Mouse (Mus musculus) intestine, embryonic 14.5 days (tissue): ENCODE results near the gene Cpm. TPM values are rescaled to one million over a fixed set of nuclear protein-coding genes. Genes with fewer than 3 reads are reported as not detected.

Experiments
- ATAC-seq: fragments of 200-750 bp; cut with Nextera tagmentation; replicated peaks from 2 replicates; pipeline ENCODE4 v1.8.0; 2017; ENCODE audit warnings: low read depth, moderate number of reproducible peaks, moderate TSS enrichment, moderate library complexity; ENCODE audit not compliant: low FRiP score, low TSS enrichment
- DNase-seq: peaks from one replicate; pipeline ENCODE4 v3.0.0-alpha.2; 2018; ENCODE audit warnings: low spot score
- H3K27ac ChIP-seq: fragments of 300-500 bp; sonication (generic); 2 replicates; pipeline ENCODE4 v1.5.1; 2014; ENCODE audit warnings: low read depth, mild to moderate bottlenecking, control low read depth
- H3K27me3 ChIP-seq: fragments of 300-500 bp; sonication (generic); replicated peaks from 2 replicates; pipeline ENCODE4 v1.6.1; 2014; ENCODE audit warnings: low read length, control low read depth; ENCODE audit not compliant: control insufficient read depth, insufficient read depth
- H3K36me3 ChIP-seq: fragments of 300-500 bp; sonication (generic); 2 replicates; pipeline ENCODE4 v1.6.1; 2014; ENCODE audit warnings: low read length, control low read depth; ENCODE audit not compliant: control insufficient read depth, insufficient read depth
- H3K4me1 ChIP-seq: fragments of 300-500 bp; sonication (generic); replicated peaks from 2 replicates; pipeline ENCODE4 v1.6.1; 2014; ENCODE audit warnings: low read length, control low read depth, mixed read lengths; ENCODE audit not compliant: control insufficient read depth, insufficient read depth
- H3K4me2 ChIP-seq: fragments of 300-500 bp; sonication (generic); 2 replicates; pipeline ENCODE4 v1.6.1; 2014; ENCODE audit warnings: low read length
- H3K4me3 ChIP-seq: fragments of 300-500 bp; sonication (generic); 2 replicates; pipeline ENCODE4 v1.5.1; 2014; ENCODE audit warnings: low read depth, low read length, control low read depth, mixed read lengths
- H3K9ac ChIP-seq: fragments of 300-500 bp; sonication (generic); 2 replicates; pipeline ENCODE4 v1.6.1; 2014; ENCODE audit warnings: mild to moderate bottlenecking, low read length
- H3K9me3 ChIP-seq: fragments of 300-500 bp; sonication (generic); 2 replicates; pipeline ENCODE4 v1.6.1; 2016; ENCODE audit warnings: low read length, control low read depth; ENCODE audit not compliant: control insufficient read depth
- WGBS: fragments of 180-500 bp; shearing (Covaris S2); extraction: QIAGEN DNeasy Blood & Tissue Kit; methylation state at CpG from one replicate; pipeline ENCODE4 v1.1.7; 2014; 5-methylcytosine and 5-hydroxymethylcytosine counted together
- polyA plus RNA-seq: library from polyadenylated mRNA; unstranded; fragments of >200 nt; fragmentation: Nextera tagmentation; extraction: Ambion mirVana; gene quantifications from 2 replicates; pipeline ENCODE4 v1.2.1, GENCODE M21; 2014

Cpm gene
- polyA plus RNA-seq, 1 experiment from 2014 or later, result 66.6 TPM

- Histone ChIP-seq H3K4me1 (no peaks in the 10 kb centered on the region), H3K27me3 (no peaks in the 10 kb centered on the region), H3K4me2 (no peak overlapping the region), H3K4me3 (no peak overlapping the region), H3K36me3 (no peaks in the 10 kb centered on the region), H3K27ac (no peak overlapping the region), H3K9me3 (no peaks in the 10 kb centered on the region), H3K9ac (no peak overlapping the region)
- DNase-seq, result no peak
- whole genome bisulfite sequencing, result 75% methylated on average over 14 of the region's 14 CpGs
- no peak for ATAC-seq
These were observed 25.3 kb upstream of the Cpm start for GRCm38 (mm10) chr10:117603834-117604623.

GRCm38 (mm10) chr10:117604624-117605282, 24.5 kb upstream of the Cpm start:
- Histone ChIP-seq H3K4me1 (no peaks in the 10 kb centered on the region), H3K27me3 (no peaks in the 10 kb centered on the region), H3K4me3 (no peak overlapping the region), H3K4me2 (no peak overlapping the region), H3K9ac (no peak overlapping the region), H3K9me3 (no peaks in the 10 kb centered on the region), H3K36me3 (no peaks in the 10 kb centered on the region), H3K27ac (no peak overlapping the region)
- ATAC-seq (no peak), DNase-seq (no peak)
- WGBS, result 86% methylated on average over 8 of the region's 8 CpGs

- 87% methylated on average over 15 of the region's 15 CpGs for WGBS
- no peaks in the 10 kb centered on the region for H3K4me1 ChIP-seq
- no peak overlapping the region for H3K4me3 ChIP-seq
These were observed 23.7 kb upstream of the Cpm start for GRCm38 (mm10) chr10:117605283-117606243.

DNA sequence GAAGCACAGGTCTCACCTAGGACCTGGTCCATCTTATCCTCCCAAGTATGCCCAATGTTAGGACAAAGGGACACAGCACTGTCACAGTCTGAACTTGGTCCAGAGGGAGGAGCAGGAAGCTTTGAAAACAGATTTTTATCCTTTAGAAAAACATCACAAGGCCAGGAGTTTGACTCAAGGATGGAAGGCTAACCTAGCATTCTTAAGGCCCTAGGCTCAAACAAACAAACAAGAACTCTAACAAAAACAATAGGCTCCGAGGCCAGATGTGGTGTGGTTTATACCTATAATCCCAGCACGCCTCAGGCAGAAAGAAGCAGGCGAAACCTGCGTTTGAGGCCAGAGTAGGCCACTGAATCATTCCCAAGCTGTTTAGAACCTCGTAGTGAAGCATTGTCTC, 22.9 kb upstream of the Cpm start:
- no peak overlapping the region for H3K27ac ChIP-seq
- H3K4me1 ChIP-seq, result no peaks in the 10 kb centered on the region
- no peak overlapping the region for H3K9ac ChIP-seq
- no peaks in the 10 kb centered on the region for H3K36me3 ChIP-seq
- H3K4me2 ChIP-seq, result no peak overlapping the region
- no peaks in the 10 kb centered on the region for H3K27me3 ChIP-seq
- no peak for DNase-seq
- no peak for ATAC-seq
- WGBS, result 74% methylated on average over 5 of the region's 5 CpGs
- peaks cover 4% of the 10 kb centered on the region; the same call in 1 of the 2 replicates for H3K9me3 ChIP-seq
- no peak overlapping the region for H3K4me3 ChIP-seq

More at GRCm38 (mm10) chr10:117605283-117606243, 23.7 kb upstream of the Cpm start:
- DNase-seq (no peak), ATAC-seq (no peak)
- H3K36me3 ChIP-seq, result no peaks in the 10 kb centered on the region
- no peak overlapping the region for H3K9ac ChIP-seq
- no peak overlapping the region for H3K4me2 ChIP-seq
- H3K27ac ChIP-seq, result no peak overlapping the region
- no peaks in the 10 kb centered on the region; the same call in 1 of the 2 replicates for H3K9me3 ChIP-seq
- no peaks in the 10 kb centered on the region for H3K27me3 ChIP-seq

- Histone ChIP-seq H3K27ac (no peak overlapping the region), H3K9me3 (peaks cover 4% of the 10 kb centered on the region; the same call in 1 of the 2 replicates), H3K27me3 (no peaks in the 10 kb centered on the region), H3K4me3 (no peak overlapping the region), H3K36me3 (no peaks in the 10 kb centered on the region), H3K4me1 (no peaks in the 10 kb centered on the region), H3K4me2 (no peak overlapping the region), H3K9ac (no peak overlapping the region)
- DNase-seq, result no peak
- ATAC-seq, result no peak
- 91% methylated on average over 20 of the region's 20 CpGs for WGBS
These were observed 22.1 kb upstream of the Cpm start for GRCm38 (mm10) chr10:117607051-117607803.

DNA sequence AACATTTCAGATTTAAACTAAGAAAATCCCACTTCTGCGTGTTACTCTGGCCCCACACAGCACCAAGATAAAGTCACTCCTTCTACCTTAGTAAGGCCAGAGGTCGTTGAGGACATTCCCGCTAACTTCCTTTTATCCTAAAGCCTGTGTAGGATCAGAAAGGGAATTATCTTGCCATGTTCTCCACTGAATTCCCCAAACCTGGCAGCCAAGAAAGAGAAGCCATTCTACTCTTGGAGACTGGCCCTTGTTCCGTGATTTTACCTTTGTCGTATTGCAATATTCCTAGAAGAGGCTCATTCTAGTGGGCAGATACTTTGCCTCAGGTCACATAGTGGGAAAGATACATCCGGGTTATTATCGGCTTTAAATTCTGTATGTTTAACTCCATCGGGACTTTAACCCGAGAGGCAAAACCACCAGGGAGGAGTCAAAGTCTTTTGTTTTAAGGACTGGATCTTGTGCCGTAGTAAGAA, 21.5 kb upstream of the Cpm start:
- no peaks in the 10 kb centered on the region for H3K36me3 ChIP-seq
- H3K4me2 ChIP-seq, result no peak overlapping the region
- 94% methylated on average over 10 of the region's 10 CpGs for WGBS

DNA sequence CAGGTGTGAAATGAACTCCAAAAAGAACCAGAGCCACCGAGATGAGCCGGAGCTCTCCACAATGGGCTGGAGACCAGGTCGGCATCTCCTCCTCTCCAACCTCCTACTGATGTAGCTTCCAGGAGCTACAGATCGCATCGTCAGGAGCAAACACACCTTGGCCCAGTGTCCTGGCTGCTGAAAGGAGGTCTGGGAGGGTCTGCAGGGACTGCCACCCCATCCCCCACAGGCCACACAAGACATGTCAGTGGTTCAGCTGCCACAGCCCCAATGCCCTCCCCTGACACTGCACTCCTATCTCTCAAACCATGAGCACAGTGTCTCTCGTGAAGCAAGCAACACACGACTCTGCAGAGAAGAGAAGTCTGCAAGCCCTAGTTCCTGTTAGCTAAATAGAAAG, 20.8 kb upstream of the Cpm start:
- H3K36me3 ChIP-seq, result no peaks in the 10 kb centered on the region
- H3K4me2 ChIP-seq, result no peak overlapping the region
- no peaks in the 10 kb centered on the region for H3K4me1 ChIP-seq
- WGBS, result 87% methylated on average over 7 of the region's 7 CpGs
- H3K27me3 ChIP-seq, result no peaks in the 10 kb centered on the region
- no peak overlapping the region for H3K4me3 ChIP-seq
- no peak for ATAC-seq
- no peak for DNase-seq
- no peak overlapping the region for H3K27ac ChIP-seq
- no peak overlapping the region for H3K9ac ChIP-seq
- peaks cover 4% of the 10 kb centered on the region; the same call in 1 of the 2 replicates for H3K9me3 ChIP-seq

More for the DNA sequence above, 21.5 kb upstream of the Cpm start:
- Histone ChIP-seq H3K4me1 (no peaks in the 10 kb centered on the region), H3K9me3 (peaks cover 4% of the 10 kb centered on the region; the same call in 1 of the 2 replicates), H3K27ac (no peak overlapping the region), H3K4me3 (no peak overlapping the region), H3K9ac (no peak overlapping the region), H3K27me3 (no peaks in the 10 kb centered on the region)
- no peak for ATAC-seq
- DNase-seq, result no peak
